Mouse (Mus musculus): ENCODE measurements at regions not wholly inside any gene's neighbourhood (a gene's known extent, or its start where the extent isn't known, plus 50 kb on each side); places are given as distances from the start of the nearest gene placed in this dataset.
A peak's percentile ranks its signal among the peaks of the same experiment; 100 is the strongest.

DNA sequence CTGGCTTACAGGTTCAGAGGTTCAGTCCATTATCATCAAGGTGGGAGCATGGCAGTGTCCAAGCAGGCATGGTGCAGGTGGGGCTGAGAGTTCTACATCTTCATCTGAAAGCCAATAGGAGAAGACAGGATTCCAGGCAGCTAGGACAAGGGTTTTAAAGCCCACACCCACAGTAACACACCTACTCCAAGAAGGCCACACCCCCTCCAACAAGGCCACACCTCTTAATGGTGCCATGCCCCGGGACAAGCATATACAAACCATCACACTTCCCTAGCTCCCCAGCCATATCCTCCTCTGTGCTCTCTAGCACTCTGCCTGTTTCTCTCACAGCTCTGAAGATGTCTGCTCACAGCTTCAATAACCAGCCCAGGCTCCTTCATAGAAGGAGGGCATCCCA, 61.8 kb upstream of the Ywhaq start:
- no peak for TF ChIP-seq CTCF (IDR thresholded peaks at IDR 0.05; ENCODE audit: low read depth)
- ATAC-seq (ENCODE audit: insufficient read depth): no peak
- no peak overlapping the region for H3K4me3 ChIP-seq (ENCODE audit: low read depth, low read length)
- H3K36me3 ChIP-seq (ENCODE audit: insufficient read depth): no peaks in the 10 kb centered on the region
- no peak overlapping the region for H3K27ac ChIP-seq (ENCODE audit: low read depth)
- 45% methylated on average over 1 of the region's 1 CpGs for WGBS
- H3K9ac ChIP-seq: no peak overlapping the region
- no peaks in the 10 kb centered on the region for H3K4me1 ChIP-seq (ENCODE audit: insufficient read depth)
- no peak overlapping the region for H3K4me2 ChIP-seq
- no peaks in the 10 kb centered on the region for H3K27me3 ChIP-seq (ENCODE audit: insufficient read depth, low read length)
- no peaks in the 10 kb centered on the region for H3K9me3 ChIP-seq (ENCODE audit: low read depth, low read length)
- no peak for DNase-seq

DNA sequence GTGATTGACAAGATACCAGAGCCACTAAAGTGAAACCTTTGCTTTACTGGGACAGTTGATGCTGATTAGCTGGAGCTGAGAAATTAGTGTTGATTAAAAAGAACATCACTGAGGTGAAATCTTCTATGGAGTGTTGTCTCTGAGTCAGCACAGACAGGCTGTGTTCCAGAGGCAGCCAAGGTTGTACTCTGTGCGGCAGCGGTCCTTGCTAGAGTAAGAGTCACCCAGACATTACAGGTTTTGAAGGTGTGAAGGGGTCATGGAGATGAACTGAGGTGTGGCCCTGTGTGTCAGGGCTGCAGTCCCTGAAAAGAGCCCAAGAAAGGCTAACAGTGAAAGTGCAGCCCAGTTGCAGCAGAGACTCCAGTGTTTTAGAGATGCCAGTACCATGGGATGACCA, 59.1 kb upstream of the Ywhaq start:
- H3K9ac ChIP-seq: no peak overlapping the region
- ATAC-seq (ENCODE audit: insufficient read depth): no peak
- no peak overlapping the region for H3K4me3 ChIP-seq (ENCODE audit: low read depth, low read length)
- TF ChIP-seq CTCF (IDR thresholded peaks at IDR 0.05; ENCODE audit: low read depth): no peak
- no peaks in the 10 kb centered on the region for H3K27me3 ChIP-seq (ENCODE audit: insufficient read depth, low read length)
- H3K36me3 ChIP-seq (ENCODE audit: insufficient read depth): no peaks in the 10 kb centered on the region
- no peak overlapping the region for H3K27ac ChIP-seq (ENCODE audit: low read depth)
- WGBS: 66% methylated on average over 2 of the region's 2 CpGs
- no peaks in the 10 kb centered on the region for H3K9me3 ChIP-seq (ENCODE audit: low read depth, low read length)
- no peaks in the 10 kb centered on the region for H3K4me1 ChIP-seq (ENCODE audit: insufficient read depth)
- no peak overlapping the region for H3K4me2 ChIP-seq
- DNase-seq: no peak

DNA sequence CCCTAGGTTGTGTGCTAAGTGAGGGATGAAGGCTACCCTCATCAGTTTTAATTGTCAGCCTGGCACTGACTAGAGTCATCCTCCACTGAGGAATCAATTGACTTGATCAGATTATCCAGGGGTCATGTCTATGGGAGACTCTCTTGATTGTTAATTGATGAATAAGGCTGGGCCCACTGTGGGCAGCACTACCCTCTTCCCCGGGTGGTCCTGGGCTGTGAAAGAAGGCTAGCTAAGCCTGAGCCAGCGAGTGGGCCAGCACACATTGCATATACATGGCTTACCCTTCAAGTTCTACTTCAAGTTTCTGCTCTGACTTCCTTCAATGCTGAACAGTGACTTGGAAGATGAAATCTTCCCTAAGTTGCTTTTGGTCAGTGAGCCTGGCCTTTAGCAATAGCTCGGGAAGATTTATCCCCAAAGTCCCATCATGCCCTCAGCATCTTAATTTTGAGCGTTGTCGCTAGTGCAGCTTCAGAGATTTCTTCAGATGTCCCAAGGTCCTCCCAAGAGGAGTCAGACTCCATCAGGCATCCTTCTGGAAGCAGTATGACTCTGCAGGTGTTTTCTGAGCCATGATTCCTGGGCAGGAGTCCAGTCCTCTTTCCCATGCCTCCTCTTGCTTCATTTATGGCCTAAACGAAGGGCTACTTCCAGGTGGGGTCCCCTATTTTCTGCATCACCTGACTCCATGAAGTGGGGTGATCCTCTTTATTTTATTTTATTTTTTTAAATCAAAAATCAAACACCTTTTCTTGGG, 55.7 kb upstream of the Ywhaq start:
- 83% methylated on average over 6 of the region's 6 CpGs for WGBS
- no peaks in the 10 kb centered on the region for H3K36me3 ChIP-seq (ENCODE audit: insufficient read depth)
- no peaks in the 10 kb centered on the region for H3K27me3 ChIP-seq (ENCODE audit: insufficient read depth, low read length)
- H3K9ac ChIP-seq: no peak overlapping the region
- TF ChIP-seq CTCF (IDR thresholded peaks at IDR 0.05; ENCODE audit: low read depth): no peak
- no peak for DNase-seq
- 0 out of 2 replicates have a peak, but pooled peaks have one; percentile 8 for ATAC-seq (ENCODE audit: insufficient read depth)
- H3K4me1 ChIP-seq (ENCODE audit: insufficient read depth): no peaks in the 10 kb centered on the region
- no peak overlapping the region for H3K27ac ChIP-seq (ENCODE audit: low read depth)
- no peak overlapping the region for H3K4me2 ChIP-seq
- H3K9me3 ChIP-seq (ENCODE audit: low read depth, low read length): no peaks in the 10 kb centered on the region
- no peak overlapping the region for H3K4me3 ChIP-seq (ENCODE audit: low read depth, low read length)

DNA sequence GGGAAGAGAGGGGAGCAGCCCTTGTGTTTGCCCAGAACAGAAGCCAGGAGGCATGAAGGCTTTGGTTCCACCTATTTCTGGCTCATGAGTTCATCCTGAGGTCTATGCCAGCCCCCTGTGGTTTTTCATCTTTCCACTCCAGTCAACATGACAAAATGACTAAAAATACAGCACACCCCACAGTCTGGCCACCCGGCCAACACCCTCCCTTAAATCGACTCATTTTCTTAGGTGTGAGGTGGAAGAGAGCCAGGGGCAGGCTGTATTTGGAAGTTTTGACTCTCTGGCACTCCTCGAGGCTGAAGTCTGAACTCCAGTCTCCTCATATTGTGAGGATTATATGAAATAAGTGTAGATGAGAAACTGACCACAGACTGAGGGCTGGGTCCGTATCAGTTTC, 55.0 kb upstream of the Ywhaq start:
- no peaks in the 10 kb centered on the region for H3K27me3 ChIP-seq (ENCODE audit: insufficient read depth, low read length)
- H3K9me3 ChIP-seq (ENCODE audit: low read depth, low read length): no peaks in the 10 kb centered on the region
- WGBS: 31% methylated on average over 4 of the region's 4 CpGs
- no peak overlapping the region for H3K4me2 ChIP-seq
- H3K27ac ChIP-seq (ENCODE audit: low read depth): no peak overlapping the region
- DNase-seq: peak; percentile 58
- no peak overlapping the region for H3K4me3 ChIP-seq (ENCODE audit: low read depth, low read length)
- H3K36me3 ChIP-seq (ENCODE audit: insufficient read depth): no peaks in the 10 kb centered on the region
- H3K4me1 ChIP-seq (ENCODE audit: insufficient read depth): no peaks in the 10 kb centered on the region
- peak; percentile 21; the same call in 1 of the 2 replicates for ATAC-seq (ENCODE audit: insufficient read depth)
- peak; percentile 27; the same call in 1 of the 2 replicates for TF ChIP-seq CTCF (IDR thresholded peaks at IDR 0.05; ENCODE audit: low read depth)
- H3K9ac ChIP-seq: no peak overlapping the region

DNA sequence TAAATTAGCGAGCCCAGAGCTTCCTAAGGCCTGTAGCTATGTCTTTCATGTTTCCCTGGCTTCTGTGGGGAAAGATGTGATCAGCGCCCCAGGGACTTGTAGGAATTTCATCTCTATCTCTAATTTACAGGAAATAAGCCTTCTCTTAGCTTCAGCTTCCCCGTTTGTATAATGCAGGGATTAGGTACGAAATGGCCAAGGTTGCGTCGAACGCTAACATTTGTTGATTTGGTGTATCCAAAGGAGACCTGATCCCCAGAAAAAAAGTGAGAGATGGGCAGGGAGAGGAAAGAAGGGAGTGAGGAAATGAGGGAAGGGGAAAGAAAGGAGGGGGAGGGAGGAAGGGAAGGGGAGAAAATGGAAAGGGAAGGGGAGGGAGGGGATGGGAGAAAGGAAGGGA, 54.5 kb upstream of the Ywhaq start:
- DNase-seq (no peak), ATAC-seq (ENCODE audit: insufficient read depth) (no peak)
- H3K9me3 ChIP-seq (ENCODE audit: low read depth, low read length): no peaks in the 10 kb centered on the region
- 84% methylated on average over 7 of the region's 7 CpGs for WGBS
- no peaks in the 10 kb centered on the region for H3K36me3 ChIP-seq (ENCODE audit: insufficient read depth)
- H3K27me3 ChIP-seq (ENCODE audit: insufficient read depth, low read length): no peaks in the 10 kb centered on the region
- H3K9ac ChIP-seq: no peak overlapping the region
- TF ChIP-seq CTCF (IDR thresholded peaks at IDR 0.05; ENCODE audit: low read depth): no peak
- H3K4me2 ChIP-seq: no peak overlapping the region
- H3K4me1 ChIP-seq (ENCODE audit: insufficient read depth): no peaks in the 10 kb centered on the region
- no peak overlapping the region for H3K27ac ChIP-seq (ENCODE audit: low read depth)
- H3K4me3 ChIP-seq (ENCODE audit: low read depth, low read length): no peak overlapping the region

DNA sequence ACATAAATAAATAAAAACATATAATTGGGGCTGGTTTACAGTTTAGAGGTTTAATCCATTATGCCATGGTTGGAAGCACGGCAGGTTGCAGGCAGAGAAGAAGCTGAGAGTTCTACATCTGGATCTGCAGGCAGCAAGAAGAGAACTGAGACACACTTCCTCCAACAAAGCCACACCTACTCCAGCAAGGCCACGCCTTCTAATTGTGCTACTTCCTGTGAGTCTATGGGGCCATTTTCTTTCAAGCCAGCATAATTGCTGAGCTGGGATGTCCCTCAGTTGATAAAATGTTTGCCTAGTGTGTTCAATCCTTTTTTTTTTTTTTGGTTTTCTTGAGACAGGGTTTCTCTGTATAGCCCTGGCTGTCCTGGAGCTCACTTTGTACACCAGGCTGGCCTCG, 52.8 kb upstream of the Ywhaq start:
- no peak overlapping the region for H3K4me3 ChIP-seq (ENCODE audit: low read depth, low read length)
- 93% methylated on average over 3 of the region's 3 CpGs for WGBS
- H3K4me1 ChIP-seq (ENCODE audit: insufficient read depth): no peaks in the 10 kb centered on the region
- no peaks in the 10 kb centered on the region for H3K36me3 ChIP-seq (ENCODE audit: insufficient read depth)
- ATAC-seq (ENCODE audit: insufficient read depth) (no peak), DNase-seq (no peak)
- no peak overlapping the region for H3K27ac ChIP-seq (ENCODE audit: low read depth)
- no peak overlapping the region for H3K9ac ChIP-seq
- no peak for TF ChIP-seq CTCF (IDR thresholded peaks at IDR 0.05; ENCODE audit: low read depth)
- H3K4me2 ChIP-seq: no peak overlapping the region
- H3K9me3 ChIP-seq (ENCODE audit: low read depth, low read length): no peaks in the 10 kb centered on the region
- no peaks in the 10 kb centered on the region for H3K27me3 ChIP-seq (ENCODE audit: insufficient read depth, low read length)

Measured in lung, embryonic 14.5 days (tissue).